Mouse (Mus musculus) MEL (cell line): ENCODE results near the gene Psmb6.

ENCODE experiments used
- CTCF ChIP-seq, 3 experiments: IDR thresholded peaks in 2 of 3; conservative IDR thresholded peaks in 1 of 3; 2 replicates each; pipeline ENCODE4 v1.5.1; 2011 to 2012; ENCODE audit warnings: low read length in 3 of 3, low read depth in 2 of 3, mild to moderate bottlenecking in 2 of 3, improper control_type of control experiment in 1 of 3, inconsistent platforms in 1 of 3, mixed read lengths in 1 of 3, moderate library complexity in 1 of 3; ENCODE audit not compliant: control insufficient read depth in 1 of 3, insufficient read depth in 1 of 3, poor library complexity in 1 of 3, severe bottlenecking in 1 of 3
- EP300 ChIP-seq, 2 experiments: IDR thresholded peaks; 2 replicates each; pipeline ENCODE4 v1.6.1; 2011; ENCODE audit warnings: improper control_type of control experiment in 2 of 2, low read length in 2 of 2, low read depth in 1 of 2, mild to moderate bottlenecking in 1 of 2
- GATA1 ChIP-seq: IDR thresholded peaks from 2 replicates; pipeline ENCODE4 v1.6.1; 2011; ENCODE audit warnings: low read depth, low read length, improper control_type of control experiment
- JUND ChIP-seq: IDR thresholded peaks from 2 replicates; pipeline ENCODE4 v1.6.1; 2011; ENCODE audit warnings: low read depth, mild to moderate bottlenecking, improper control_type of control experiment, low read length
- MAFK ChIP-seq: IDR thresholded peaks from 2 replicates; pipeline ENCODE4 v1.6.1; 2011; ENCODE audit warnings: low read depth, mild to moderate bottlenecking, low read length, improper control_type of control experiment, borderline replicate concordance
- MAX ChIP-seq: IDR thresholded peaks from 2 replicates; pipeline ENCODE4 v1.6.1; 2011; ENCODE audit warnings: low read length, improper control_type of control experiment
- MEF2A ChIP-seq: IDR thresholded peaks from 2 replicates; pipeline ENCODE4 v1.6.1; 2014; ENCODE audit warnings: low read depth, mild to moderate bottlenecking, inconsistent platforms, low read length, improper control_type of control experiment; ENCODE audit not compliant: poor library complexity, insufficient replicate concordance, severe bottlenecking; ENCODE audit errors: extremely low read depth
- POLR2A ChIP-seq, 2 experiments: IDR thresholded peaks; 2 replicates each; pipeline ENCODE4 v1.6.1; 2011 to 2012; ENCODE audit warnings: low read length in 2 of 2, mild to moderate bottlenecking in 2 of 2, control low read depth in 1 of 2, improper control_type of control experiment in 1 of 2, low read depth in 1 of 2, moderate library complexity in 1 of 2; ENCODE audit not compliant: control insufficient read depth in 1 of 2, insufficient read depth in 1 of 2, poor library complexity in 1 of 2
- TBP ChIP-seq: IDR thresholded peaks from 2 replicates; pipeline ENCODE4 v1.8.0; 2011; ENCODE audit warnings: low read depth, low read length, improper control_type of control experiment
- UBTF ChIP-seq: IDR thresholded peaks from 2 replicates; pipeline ENCODE4 v1.6.1; 2012; ENCODE audit warnings: low read depth, mild to moderate bottlenecking, inconsistent platforms, low read length, improper control_type of control experiment, moderate library complexity, borderline replicate concordance; ENCODE audit not compliant: insufficient read depth

GRCm38 (mm10) chr11:70577201-70577600 is 52.0 kb downstream of the Psmb6 start:
- TF ChIP-seq CTCF (IDR thresholded peaks at IDR 0.05 in 2 of 3, conservative IDR thresholded peaks at IDR 0.05 in 1 of 3; ENCODE audit: control insufficient read depth in 1 of 3, insufficient read depth in 1 of 3, low read depth in 2 of 3, low read length in 3 of 3, poor library complexity in 1 of 3, severe bottlenecking in 1 of 3), result no peak
- no peak for TF ChIP-seq MAX
- TF ChIP-seq JUND, result no peak
- no peak for TF ChIP-seq POLR2A (IDR thresholded peaks at IDR 0.05; ENCODE audit: control insufficient read depth in 1 of 2, insufficient read depth in 1 of 2, low read depth in 1 of 2, low read length in 2 of 2, poor library complexity in 1 of 2)
- TF ChIP-seq MEF2A, result no peak
- no peak for TF ChIP-seq GATA1
- no peak for TF ChIP-seq EP300 (IDR thresholded peaks at IDR 0.05; ENCODE audit: low read depth in 1 of 2, low read length in 2 of 2)
- TF ChIP-seq TBP, result no peak
- no peak for TF ChIP-seq MAFK
- no peak for TF ChIP-seq UBTF
